Mouse (Mus musculus): ENCODE results near the gene Axl.

Axl gene

DNA sequence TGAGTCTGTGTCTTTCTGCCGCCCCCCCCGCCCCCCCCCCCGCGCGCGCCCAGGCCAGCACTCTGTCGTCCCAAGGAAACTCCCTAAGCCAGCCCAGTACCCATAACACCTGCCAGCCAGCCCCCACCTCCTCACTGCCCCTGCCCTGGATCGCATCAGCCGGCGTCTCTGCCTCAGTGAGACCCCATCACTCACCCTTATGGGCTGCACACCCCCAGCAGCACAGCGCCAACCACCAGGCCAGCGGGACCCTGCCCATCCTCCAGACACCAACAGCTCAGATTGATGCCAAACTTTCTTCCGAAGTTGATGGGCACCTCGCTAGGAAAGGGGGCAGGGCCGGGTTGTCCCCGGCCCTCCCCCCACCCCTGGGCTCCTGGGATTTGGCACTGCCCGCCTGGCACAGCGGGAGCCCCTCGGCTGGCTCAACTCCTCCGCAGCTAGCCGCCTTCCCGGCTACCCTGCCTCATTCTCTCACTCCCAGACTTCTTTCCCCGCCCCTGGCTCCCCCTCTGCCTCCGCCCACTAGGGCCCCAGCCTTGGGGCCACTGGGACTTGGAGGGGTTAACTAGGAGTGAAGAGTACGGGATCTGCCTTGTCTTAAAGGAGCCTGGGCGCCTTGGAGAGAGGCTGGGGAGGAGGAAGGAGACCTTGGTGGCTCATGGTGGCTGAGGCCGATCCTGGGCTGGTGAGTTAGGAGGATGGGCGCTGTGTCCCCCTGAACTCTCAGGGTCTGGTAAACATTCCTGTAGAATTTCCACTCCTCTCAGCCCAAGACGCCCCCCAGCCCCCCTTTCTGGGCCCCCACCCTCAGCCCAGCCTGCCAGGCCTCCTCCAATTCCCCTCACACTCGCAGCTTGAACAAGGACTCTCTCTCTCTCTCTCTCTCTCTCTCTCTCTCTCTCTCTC lies at the start of gene Axl:
TSS of gene Axl (minus strand) at position 486 of the 909 bp plus-strand sequence.
- DNase-seq (ENCODE audit: low read depth, low spot score), result no peak

- DNase-seq (ENCODE audit: low read depth, low spot score), result no peak
These were observed 46.8 kb upstream of the Axl start for GRCm38 (mm10) chr7:25835188-25835891.

- DNase-seq (ENCODE audit: low read depth, low spot score), result no peak
These were observed 43.3 kb upstream of the Axl start for GRCm38 (mm10) chr7:25831557-25832530.

GRCm38 (mm10) chr7:25830251-25830650 lies 41.7 kb upstream of the Axl start:
- DNase-seq (ENCODE audit: low read depth, low spot score), result no peak

DNA sequence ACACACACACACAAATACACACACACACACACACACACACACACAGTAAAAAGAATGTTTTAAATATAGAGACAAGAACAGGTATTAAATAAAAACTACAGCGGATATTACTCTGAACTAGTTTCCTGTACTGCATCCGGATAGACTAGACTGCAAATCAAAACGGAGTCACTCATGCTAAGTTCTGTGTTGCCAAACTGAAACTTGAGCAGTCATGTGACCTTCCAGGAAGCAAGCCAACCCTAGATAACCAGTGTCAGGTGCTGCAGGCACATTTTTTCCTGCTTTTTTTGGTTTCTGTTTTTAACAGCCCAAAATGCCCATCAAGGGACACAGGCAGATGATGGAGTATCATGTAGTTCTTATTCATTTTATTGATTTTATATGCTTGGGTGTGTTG lies 38.7 kb upstream of the Axl start:
- DNase-seq (ENCODE audit: low read depth, low spot score), result no peak

GRCm38 (mm10) chr7:25826029-25826428 lies 37.5 kb upstream of the Axl start:
- no peak for DNase-seq (ENCODE audit: low read depth, low spot score)

- no peak for DNase-seq (ENCODE audit: low read depth, low spot score)
These were observed 36.5 kb upstream of the Axl start for GRCm38 (mm10) chr7:25825043-25825442.

DNA sequence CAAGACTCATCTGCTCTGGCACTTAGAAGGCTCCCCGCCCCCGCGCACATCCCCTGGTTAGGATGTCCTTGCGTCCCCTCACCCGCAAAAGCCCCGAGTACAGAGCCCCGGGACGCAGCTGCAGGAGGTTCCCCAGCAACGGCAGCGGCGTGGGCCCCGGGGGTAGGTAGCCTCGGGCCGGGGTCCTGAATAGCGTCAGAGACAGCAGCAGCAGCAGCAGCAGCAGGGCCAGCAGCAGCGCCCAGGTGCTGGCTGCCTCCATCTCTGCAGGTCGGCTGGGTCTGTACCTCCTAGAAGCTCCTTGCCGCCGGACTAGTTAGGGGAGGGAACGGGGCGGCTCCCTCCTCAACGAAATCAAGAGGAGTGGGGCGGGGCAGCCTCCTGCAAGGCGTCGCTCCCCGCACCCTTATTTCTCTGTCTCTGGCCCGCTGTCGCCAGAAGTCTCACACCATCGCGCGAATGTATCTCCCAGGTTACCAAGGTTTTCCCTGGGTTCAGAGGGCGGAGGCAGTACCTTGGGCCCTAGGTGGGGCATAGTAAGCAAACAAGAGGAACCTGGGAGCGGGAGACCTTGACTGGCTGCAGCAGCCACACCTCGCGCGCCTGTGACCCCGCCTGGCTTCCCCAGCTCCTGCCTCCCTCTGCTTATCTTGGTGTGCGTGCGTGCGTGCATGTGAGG lies 27.9 kb upstream of the Axl start, which contains the start of gene Cyp2s1:
TSS of gene Cyp2s1 (minus strand) at position 673 of the 679 bp plus-strand sequence.
- DNase-seq (ENCODE audit: low read depth, low spot score), result no peak

DNA sequence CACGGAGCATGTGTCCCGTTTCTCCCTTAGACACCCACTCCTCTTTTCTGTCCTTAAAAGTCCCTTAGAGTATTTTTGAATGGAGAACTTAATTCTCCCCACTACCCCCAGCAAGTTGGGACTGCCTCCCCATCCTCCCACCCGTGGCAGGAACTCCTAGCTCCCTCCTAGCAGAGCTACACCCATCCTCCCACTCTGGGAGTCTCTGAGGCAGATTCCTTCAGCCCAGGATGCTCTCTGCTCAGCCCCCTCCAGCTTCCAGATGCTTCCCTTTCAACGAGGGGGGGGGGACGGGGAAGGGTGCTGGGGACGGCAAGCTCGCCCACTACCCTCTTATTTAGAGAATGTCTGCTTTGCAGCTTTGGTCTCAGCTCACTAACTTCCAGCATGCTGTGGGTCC lies 27.1 kb upstream of the Axl start:
- DNase-seq (ENCODE audit: low read depth, low spot score), result no peak

GRCm38 (mm10) chr7:25814711-25815110 lies 26.2 kb upstream of the Axl start:
- no peak for DNase-seq (ENCODE audit: low read depth, low spot score)

DNA sequence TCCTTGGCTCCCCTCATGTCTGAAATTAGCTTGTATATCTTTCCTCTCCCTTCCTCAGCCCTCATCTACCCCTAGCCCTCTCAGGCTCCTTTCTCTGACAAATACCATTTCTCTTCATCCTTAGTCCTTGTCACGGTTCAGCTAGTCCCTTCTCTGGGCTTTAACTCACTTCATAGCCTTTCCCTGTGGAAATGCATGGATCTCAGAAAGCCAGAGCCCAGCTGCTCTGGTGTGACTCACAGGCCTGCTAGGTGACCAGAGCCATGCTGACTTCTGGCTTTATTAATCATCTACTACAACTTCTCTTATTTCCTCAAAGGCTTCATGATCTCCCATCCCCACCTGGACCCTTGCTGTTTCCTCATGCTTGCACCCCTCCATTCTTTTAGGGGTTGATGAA lies 23.7 kb upstream of the Axl start:
- no peak for DNase-seq (ENCODE audit: low read depth, low spot score)

DNA sequence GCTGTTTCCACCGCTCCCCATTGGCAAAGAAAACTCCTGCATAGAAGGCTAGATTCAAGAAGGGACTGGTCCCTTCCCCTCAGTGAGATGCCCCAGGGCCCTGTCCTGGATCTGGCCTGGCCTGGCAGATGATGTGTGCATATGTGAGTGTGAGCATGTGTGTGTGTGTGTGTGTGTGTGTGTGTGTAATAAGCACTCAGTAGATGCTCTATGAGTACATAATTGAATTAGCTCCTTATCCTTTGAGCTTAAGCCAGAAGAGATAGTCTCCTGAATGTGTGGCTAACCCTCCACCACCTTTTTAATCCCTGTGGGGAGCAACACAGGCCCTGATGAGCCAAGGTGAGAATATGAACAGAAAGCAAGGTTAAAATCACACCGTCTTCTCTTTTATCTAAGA lies 23.2 kb upstream of the Axl start:
- DNase-seq (ENCODE audit: low read depth, low spot score), result no peak

- no peak for DNase-seq (ENCODE audit: low read depth, low spot score)
These were observed 17.3 kb upstream of the Axl start for GRCm38 (mm10) chr7:25805631-25806343.

GRCm38 (mm10) chr7:25804792-25805191 lies 16.3 kb upstream of the Axl start:
- no peak for DNase-seq (ENCODE audit: low read depth, low spot score)

- DNase-seq (ENCODE audit: low read depth, low spot score), result no peak
These were observed 15.0 kb upstream of the Axl start for GRCm38 (mm10) chr7:25803460-25803859.

DNA sequence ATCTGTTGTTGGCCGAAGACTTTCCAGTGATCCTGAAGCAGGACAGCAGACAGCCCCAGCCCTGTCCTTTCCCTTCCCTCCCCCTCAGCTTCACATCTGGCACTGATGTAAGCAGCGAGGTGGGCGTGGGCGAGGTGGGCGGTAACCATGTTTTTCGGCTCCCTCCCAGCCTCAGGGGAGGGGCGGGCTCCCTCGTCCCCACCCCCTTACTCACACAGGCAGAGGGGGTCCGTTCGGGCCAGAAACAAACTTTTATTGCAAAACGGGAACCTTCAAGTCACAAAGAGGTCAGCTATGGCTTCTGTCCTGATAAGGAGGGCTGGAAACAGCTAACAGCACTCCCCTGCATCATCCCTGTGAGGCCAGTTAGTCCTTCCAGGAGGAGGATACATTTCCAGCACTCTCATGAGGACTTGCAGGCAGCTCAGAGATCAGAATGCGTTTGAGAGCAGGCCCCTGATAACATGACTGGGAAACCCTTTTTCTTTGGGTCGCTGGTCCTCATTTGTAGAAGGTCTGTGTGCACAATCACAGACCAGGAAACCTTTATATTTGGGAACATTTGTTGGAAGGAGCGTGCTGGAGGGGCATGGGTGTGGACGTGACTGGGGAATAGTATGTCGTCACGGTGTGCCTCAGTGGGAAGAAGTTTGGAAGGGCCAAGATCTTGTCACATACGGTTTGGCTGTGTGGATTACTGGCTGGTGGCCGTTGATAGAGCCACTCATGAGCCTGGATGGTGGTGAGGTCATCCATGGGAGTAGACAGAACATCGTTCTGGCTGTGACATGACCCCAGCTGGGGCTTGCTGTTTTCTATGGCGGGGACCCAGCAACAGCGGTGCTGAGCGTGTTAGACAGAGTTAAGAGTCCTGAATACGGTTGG lies 14.0 kb upstream of the Axl start:
- no peak for DNase-seq (ENCODE audit: low read depth, low spot score)

DNA sequence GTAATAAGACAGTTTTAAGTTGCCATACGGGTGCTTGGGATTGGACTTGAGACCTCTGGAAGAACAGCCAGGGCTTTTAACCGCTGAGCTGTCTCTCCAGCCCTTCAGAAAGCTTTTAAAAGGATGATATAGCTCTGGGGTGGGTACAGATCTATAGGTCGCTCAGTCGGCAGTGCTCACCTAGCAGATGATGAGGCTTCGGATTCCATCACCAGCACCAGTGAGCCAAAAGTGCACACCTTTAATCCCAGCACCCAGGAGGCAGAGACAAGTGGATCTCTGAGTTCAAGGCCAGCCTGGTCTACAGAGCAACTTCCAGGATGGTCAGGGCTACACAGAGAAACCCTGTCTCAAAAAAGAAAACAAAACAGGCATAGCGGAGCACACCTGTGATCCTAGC lies 12.5 kb upstream of the Axl start:
- DNase-seq (ENCODE audit: low read depth, low spot score), result no peak

- no peak for DNase-seq (ENCODE audit: low read depth, low spot score)
These were observed 10.9 kb upstream of the Axl start for GRCm38 (mm10) chr7:25799369-25799768.

DNA sequence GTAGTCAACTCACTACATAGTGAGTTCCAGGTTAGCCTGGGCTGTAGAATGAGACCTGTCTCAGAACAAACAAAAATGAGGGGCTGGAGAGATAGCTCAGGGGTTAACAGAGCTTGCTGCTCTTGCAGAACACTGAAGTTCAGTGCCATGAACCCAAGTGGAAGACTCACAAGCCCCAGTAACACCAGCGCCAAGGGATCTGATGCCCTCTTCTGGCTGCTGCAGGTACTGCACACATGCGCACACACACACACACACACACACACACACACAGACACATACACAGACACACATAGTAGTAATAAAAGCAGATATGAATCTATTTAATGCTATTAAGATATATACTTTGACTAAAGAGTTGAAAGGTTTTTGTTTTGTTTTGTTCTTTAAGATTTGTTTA lies 10.0 kb upstream of the Axl start:
- DNase-seq (ENCODE audit: low read depth, low spot score), result no peak
